8 mouse cellular contexts compared by ENCODE assay signal in genomic region chr9:45827663-45828290, GRCm38 (mm10). TPM values are rescaled to one million over a fixed set of nuclear protein-coding genes. Genes with fewer than 3 reads are reported as not detected.
DNase-seq lines count a peak whose midpoint lies in the region; ATAC-seq lines count a peak whose summit lies in the region.

No protein-coding gene starts in this region.

- no peaks in the 10 kb centered on the region for H3K27me3 ChIP-seq in limb, embryonic 11.5 days (ENCODE audit: control insufficient read depth, insufficient read depth, low read length)
- no peaks in the 10 kb centered on the region for H3K27me3 ChIP-seq in midbrain, embryonic 11.5 days (ENCODE audit: control insufficient read depth, insufficient read depth, low read length)

- no peak for ATAC-seq in limb, embryonic 11.5 days (ENCODE audit: insufficient number of reproducible peaks, low FRiP score, low TSS enrichment, low read depth)
- ATAC-seq in midbrain, embryonic 11.5 days (ENCODE audit: low FRiP score) = peak; percentile 31

- 7% methylated on average over 23 of the region's 23 CpGs for WGBS in limb, embryonic 11.5 days
- WGBS in midbrain, embryonic 11.5 days = 6% methylated on average over 23 of the region's 23 CpGs

- no peaks in the 10 kb centered on the region for H3K4me1 ChIP-seq in limb, embryonic 11.5 days (ENCODE audit: control insufficient read depth, insufficient read depth, low read length)
- H3K4me1 ChIP-seq in midbrain, embryonic 11.5 days (ENCODE audit: control insufficient read depth, insufficient read depth, low read length) = peaks cover 3% of the 10 kb centered on the region

- intact Hi-C loops in gastrocnemius, postnatal 14 days (cut with DNase I; ENCODE audit: low total_unique reads) = no loop called here

- H3K36me3 ChIP-seq in limb, embryonic 11.5 days (ENCODE audit: control insufficient read depth, insufficient read depth, low read length) = no peaks in the 10 kb centered on the region
- no peaks in the 10 kb centered on the region for H3K36me3 ChIP-seq in midbrain, embryonic 11.5 days (ENCODE audit: control insufficient read depth, insufficient read depth, low read length)

- peak; percentile 52 for DNase-seq in cerebellum, adult 9-10 months
- no peak for DNase-seq in cerebellum, adult 11 months
- DNase-seq in urinary bladder, postnatal 14 days (ENCODE audit: low spot score) = peak; percentile 79
- DNase-seq in urinary bladder, postnatal 4 days (ENCODE audit: low spot score in 2 of 2) = no peak
- peak; percentile 25 for DNase-seq in gastrocnemius, postnatal 14 days
- no peak for DNase-seq in limb, embryonic 11.5 days (ENCODE audit: low spot score)
- DNase-seq in midbrain, embryonic 11.5 days (ENCODE audit: low spot score, missing footprints) = peak; percentile 84
- no peak for DNase-seq in retina, postnatal 1 day

- H3K9ac ChIP-seq in limb, embryonic 11.5 days (ENCODE audit: low read length) = peak overlapping the region; percentile 70
- H3K9ac ChIP-seq in midbrain, embryonic 11.5 days (ENCODE audit: low read length) = peak overlapping the region; percentile 73

- no peak overlapping the region for H3K27ac ChIP-seq in limb, embryonic 11.5 days (replicated peaks; ENCODE audit: low read depth, low read length)
- no peak overlapping the region; the same call in 1 of the 2 replicates for H3K27ac ChIP-seq in midbrain, embryonic 11.5 days (ENCODE audit: low read depth, low read length)

- H3K9me3 ChIP-seq in limb, embryonic 11.5 days (ENCODE audit: control insufficient read depth, low read length) = peaks cover 3% of the 10 kb centered on the region; the same call in 1 of the 2 replicates
- no peaks in the 10 kb centered on the region for H3K9me3 ChIP-seq in midbrain, embryonic 11.5 days (ENCODE audit: control insufficient read depth, low read length)

- peak overlapping the region; percentile 60 for H3K4me2 ChIP-seq in limb, embryonic 11.5 days (ENCODE audit: low read depth, severe bottlenecking)
- H3K4me2 ChIP-seq in midbrain, embryonic 11.5 days = peak overlapping the region; percentile 71

- peak overlapping the region; percentile 74 for H3K4me3 ChIP-seq in limb, embryonic 11.5 days (ENCODE audit: low read depth, low read length)
- peak overlapping the region; percentile 67 for H3K4me3 ChIP-seq in midbrain, embryonic 11.5 days (ENCODE audit: low read depth, low read length)

RNA-seq across cellular contexts. Expression of gene Cep164, which starts 0.7 kb away (rescaled TPM):
- total RNA-seq in gastrocnemius, postnatal 14 days (2021) = 1 to 10 TPM; 2.7 to 3.7 TPM
- polyA plus RNA-seq in limb, embryonic 11.5 days (2014; fragmentation: Nextera tagmentation; extraction: Ambion mirVana) = 21.7 and 23.6 TPM in 2 replicates
- 12.6 and 14.5 TPM in 2 replicates for polyA plus RNA-seq in midbrain, embryonic 11.5 days (2014; fragmentation: Nextera tagmentation; extraction: Ambion mirVana)

RNA-seq across cellular contexts. Expression of gene Bace1, which starts 10.6 kb away (rescaled TPM):
- 10 to 100 TPM; 41.0 to 55.8 TPM for total RNA-seq in gastrocnemius, postnatal 14 days (2021)
- 22.9 and 25.4 TPM in 2 replicates for polyA plus RNA-seq in limb, embryonic 11.5 days (2014; fragmentation: Nextera tagmentation; extraction: Ambion mirVana)
- polyA plus RNA-seq in midbrain, embryonic 11.5 days (2014; fragmentation: Nextera tagmentation; extraction: Ambion mirVana) = 26.9 and 27.1 TPM in 2 replicates

Comparison
In these comparisons a context has a peak if more than half of its experiments do, and no peak if none do; other contexts are left out.
1. DNase-seq: peak in cerebellum, adult 9-10 months (single experiment), urinary bladder, postnatal 14 days (single experiment), gastrocnemius, postnatal 14 days (single experiment) and midbrain, embryonic 11.5 days (single experiment); none in cerebellum, adult 11 months (single experiment), urinary bladder, postnatal 4 days (0 of 2), limb, embryonic 11.5 days (single experiment) and retina, postnatal 1 day (single experiment).